Mouse (Mus musculus): ENCODE measurements around the gene Kremen2. TPM values are rescaled to one million over a fixed set of nuclear protein-coding genes. Genes with fewer than 3 reads are reported as not detected.

The Kremen2 gene
- total and polyA plus RNA-seq, 2 experiments: 0.06 TPM; not detected in 1

DNA sequence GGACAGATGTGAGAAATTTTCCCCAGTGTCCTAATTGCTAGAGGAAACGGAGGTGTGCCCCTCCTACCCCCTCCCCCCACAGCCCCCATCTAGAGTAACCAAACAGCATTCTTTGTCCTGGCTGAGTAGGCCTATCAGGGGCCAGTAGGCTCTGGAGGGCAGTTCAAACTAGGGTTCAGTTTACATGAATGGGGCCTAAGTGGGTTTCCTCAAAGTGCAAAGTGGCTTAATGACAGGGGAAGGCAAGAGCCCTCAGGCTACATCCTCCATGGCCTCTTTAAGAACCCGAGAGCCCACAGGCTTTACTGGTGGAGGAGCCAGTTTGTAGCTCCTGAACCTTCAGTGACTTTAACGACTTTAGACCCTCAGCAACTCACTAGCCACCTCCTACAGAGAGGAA, 49.8 kb downstream of the Kremen2 start:
- DNase-seq (ENCODE audit: extremely low read depth, low read depth, low spot score): no peak
- no peaks in the 10 kb centered on the region for H3K36me3 ChIP-seq (ENCODE audit: control insufficient read depth, insufficient read depth, low read length)
- TF ChIP-seq CTCF (IDR thresholded peaks at IDR 0.05; ENCODE audit: low read depth, low read length) (no peak), POLR2A (IDR thresholded peaks at IDR 0.05; ENCODE audit: extremely low read depth, insufficient read depth, low read length) (no peak)
- no peak overlapping the region for H3K27ac ChIP-seq (replicated peaks; ENCODE audit: insufficient read depth, low read depth, low read length)
- H3K4me3 ChIP-seq (ENCODE audit: insufficient read depth, low read depth, low read length): no peak overlapping the region
- H3K9ac ChIP-seq (ENCODE audit: low read depth, low read length): no peak overlapping the region
- H3K4me1 ChIP-seq (ENCODE audit: control insufficient read depth, insufficient read depth, low read length): no peaks in the 10 kb centered on the region
- H3K79me2 ChIP-seq (ENCODE audit: control insufficient read depth, insufficient read depth, low read length): no peaks in the 10 kb centered on the region
- 0 out of 2 replicates have a peak, but pooled peaks cover 2% of the 10 kb centered on the region for H3K27me3 ChIP-seq (ENCODE audit: control insufficient read depth, insufficient read depth, low read length)
- 66% methylated on average over 3 of the region's 3 CpGs for WGBS

GRCm38 (mm10) chr17:23694491-23694890, 51.1 kb downstream of the Kremen2 start:
- WGBS: 73% methylated on average over 1 of the region's 1 CpGs
- Histone ChIP-seq H3K4me1 (ENCODE audit: control insufficient read depth, insufficient read depth, low read length) (no peaks in the 10 kb centered on the region), H3K27me3 (ENCODE audit: control insufficient read depth, insufficient read depth, low read length) (0 out of 2 replicates have a peak, but pooled peaks cover 2% of the 10 kb centered on the region), H3K4me3 (ENCODE audit: insufficient read depth, low read depth, low read length) (no peak overlapping the region), H3K36me3 (ENCODE audit: control insufficient read depth, insufficient read depth, low read length) (no peaks in the 10 kb centered on the region), H3K79me2 (ENCODE audit: control insufficient read depth, insufficient read depth, low read length) (no peaks in the 10 kb centered on the region), H3K27ac (replicated peaks; ENCODE audit: insufficient read depth, low read depth, low read length) (no peak overlapping the region), H3K9ac (ENCODE audit: low read depth, low read length) (no peak overlapping the region)
- DNase-seq (ENCODE audit: extremely low read depth, low read depth, low spot score): no peak
- TF ChIP-seq POLR2A (IDR thresholded peaks at IDR 0.05; ENCODE audit: extremely low read depth, insufficient read depth, low read length): no peak
- no peak for TF ChIP-seq CTCF (IDR thresholded peaks at IDR 0.05; ENCODE audit: low read depth, low read length)

Other genes starting within 250 kb of the Kremen2 start
- 4.5 and 4.8 TPM in 2 replicates for gene Zfp213, start 181.6 kb downstream of the Kremen2 start, total RNA-seq (2014; rRNA removed)
- 7.6 and 10.7 TPM in 2 replicates for gene Zfp213, start 181.6 kb downstream of the Kremen2 start, polyA plus RNA-seq (2012; rRNA removed)
- 1.3 and 2.0 TPM in 2 replicates for gene Zfp13, start 146.3 kb downstream of the Kremen2 start, total RNA-seq (2014; rRNA removed)
- gene Zfp13, start 146.3 kb downstream of the Kremen2 start, polyA plus RNA-seq (2012; rRNA removed): 2.2 and 3.2 TPM in 2 replicates
- not detected in 2 replicates for gene Zscan10, start 145.0 kb downstream of the Kremen2 start, total RNA-seq (2014; rRNA removed)
- not detected in 2 replicates for gene Zscan10, start 145.0 kb downstream of the Kremen2 start, polyA plus RNA-seq (2012; rRNA removed)
- under 0.01 TPM in 1 of 2 replicates, not detected in the other for gene Mmp25, start 100.6 kb downstream of the Kremen2 start, total RNA-seq (2014; rRNA removed)
- gene Mmp25, start 100.6 kb downstream of the Kremen2 start, polyA plus RNA-seq (2012; rRNA removed): 0.06 and 0.10 TPM in 2 replicates
- 0.09 TPM in 1 of 2 replicates, not detected in the other for gene Bicdl2, start 85.3 kb downstream of the Kremen2 start, total RNA-seq (2014; rRNA removed)
- 0.05 TPM in 1 of 2 replicates, not detected in the other for gene Bicdl2, start 85.3 kb downstream of the Kremen2 start, polyA plus RNA-seq (2012; rRNA removed)
- gene Hcfc1r1, start 72.2 kb downstream of the Kremen2 start, total RNA-seq (2014; rRNA removed): 9.3 and 11.5 TPM in 2 replicates
- gene Hcfc1r1, start 72.2 kb downstream of the Kremen2 start, polyA plus RNA-seq (2012; rRNA removed): 142 and 189 TPM in 2 replicates
- gene Thoc6, start 72.0 kb downstream of the Kremen2 start, total RNA-seq (2014; rRNA removed): 6.0 and 6.8 TPM in 2 replicates
- 10.2 and 10.3 TPM in 2 replicates for gene Thoc6, start 72.0 kb downstream of the Kremen2 start, polyA plus RNA-seq (2012; rRNA removed)
- gene Tnfrsf12a, start 68.4 kb downstream of the Kremen2 start, total RNA-seq (2014; rRNA removed): 4.0 TPM in 2 replicates
- 6.0 and 7.1 TPM in 2 replicates for gene Tnfrsf12a, start 68.4 kb downstream of the Kremen2 start, polyA plus RNA-seq (2012; rRNA removed)
- not detected in 2 replicates for gene Cldn6, start 66.6 kb downstream of the Kremen2 start, total RNA-seq (2014; rRNA removed)
- 0.46 and 0.54 TPM in 2 replicates for gene Cldn6, start 66.6 kb downstream of the Kremen2 start, polyA plus RNA-seq (2012; rRNA removed)
- not detected in 2 replicates for gene Cldn9, start 61.8 kb downstream of the Kremen2 start, total RNA-seq (2014; rRNA removed)
- not detected in 2 replicates for gene Cldn9, start 61.8 kb downstream of the Kremen2 start, polyA plus RNA-seq (2012; rRNA removed)
- under 0.01 TPM in 1 of 2 replicates, not detected in the other for gene 1520401A03Rik, start 23.1 kb downstream of the Kremen2 start, total RNA-seq (2014; rRNA removed)
- not detected in 2 replicates for gene 1520401A03Rik, start 23.1 kb downstream of the Kremen2 start, polyA plus RNA-seq (2012; rRNA removed)
- gene Pkmyt1, start 19.5 kb downstream of the Kremen2 start, total RNA-seq (2014; rRNA removed): 0.18 and 1.0 TPM in 2 replicates
- gene Pkmyt1, start 19.5 kb downstream of the Kremen2 start, polyA plus RNA-seq (2012; rRNA removed): 1.6 and 2.6 TPM in 2 replicates
- 1.3 and 1.6 TPM in 2 replicates for gene Paqr4, start 5.0 kb downstream of the Kremen2 start, total RNA-seq (2014; rRNA removed)
- gene Paqr4, start 5.0 kb downstream of the Kremen2 start, polyA plus RNA-seq (2012; rRNA removed): 3.1 and 3.7 TPM in 2 replicates
- gene Flywch1, start 25.8 kb upstream of the Kremen2 start, total RNA-seq (2014; rRNA removed): 11.1 and 12.6 TPM in 2 replicates
- gene Flywch1, start 25.8 kb upstream of the Kremen2 start, polyA plus RNA-seq (2012; rRNA removed): 13.8 and 14.2 TPM in 2 replicates
- 1.5 and 1.8 TPM in 2 replicates for gene Flywch2, start 40.2 kb upstream of the Kremen2 start, total RNA-seq (2014; rRNA removed)
- 1.5 and 2.6 TPM in 2 replicates for gene Flywch2, start 40.2 kb upstream of the Kremen2 start, polyA plus RNA-seq (2012; rRNA removed)
- gene Srrm2, start 44.7 kb upstream of the Kremen2 start, total RNA-seq (2014; rRNA removed): 33.0 and 46.5 TPM in 2 replicates
- 177 and 316 TPM in 2 replicates for gene Srrm2, start 44.7 kb upstream of the Kremen2 start, polyA plus RNA-seq (2012; rRNA removed)
- 153 and 187 TPM in 2 replicates for gene Elob, start 83.3 kb upstream of the Kremen2 start, total RNA-seq (2014; rRNA removed)
- gene Elob, start 83.3 kb upstream of the Kremen2 start, polyA plus RNA-seq (2012; rRNA removed): 276 and 336 TPM in 2 replicates
- gene Prss33, start 90.2 kb upstream of the Kremen2 start, total RNA-seq (2014; rRNA removed): not detected in 2 replicates
- not detected in 2 replicates for gene Prss33, start 90.2 kb upstream of the Kremen2 start, polyA plus RNA-seq (2012; rRNA removed)
- gene Prss32, start 98.0 kb upstream of the Kremen2 start, total RNA-seq (2014; rRNA removed): not detected in 2 replicates
- 0.24 and 0.45 TPM in 2 replicates for gene Prss32, start 98.0 kb upstream of the Kremen2 start, polyA plus RNA-seq (2012; rRNA removed)
- 0.13 TPM in 1 of 2 replicates, not detected in the other for gene Prss41, start 98.3 kb upstream of the Kremen2 start, total RNA-seq (2014; rRNA removed)
- gene Prss41, start 98.3 kb upstream of the Kremen2 start, polyA plus RNA-seq (2012; rRNA removed): 0.05 and 0.16 TPM in 2 replicates
- not detected in 2 replicates for gene Prss21, start 122.2 kb upstream of the Kremen2 start, total RNA-seq (2014; rRNA removed)
- gene Prss21, start 122.2 kb upstream of the Kremen2 start, polyA plus RNA-seq (2012; rRNA removed): not detected in 2 replicates
- gene Dcpp1, start 135.0 kb upstream of the Kremen2 start, total RNA-seq (2014; rRNA removed): not detected in 2 replicates
- gene Dcpp1, start 135.0 kb upstream of the Kremen2 start, polyA plus RNA-seq (2012; rRNA removed): not detected in 2 replicates
- not detected in 2 replicates for gene Dcpp2, start 135.0 kb upstream of the Kremen2 start, total RNA-seq (2014; rRNA removed)
- gene Dcpp2, start 135.0 kb upstream of the Kremen2 start, polyA plus RNA-seq (2012; rRNA removed): not detected in 2 replicates
- not detected in 2 replicates for gene Dcpp3, start 171.6 kb upstream of the Kremen2 start, total RNA-seq (2014; rRNA removed)
- not detected in 2 replicates for gene Dcpp3, start 171.6 kb upstream of the Kremen2 start, polyA plus RNA-seq (2012; rRNA removed)
- gene Sbp, start 195.8 kb upstream of the Kremen2 start, total RNA-seq (2014; rRNA removed): not detected in 2 replicates
- gene Sbp, start 195.8 kb upstream of the Kremen2 start, polyA plus RNA-seq (2012; rRNA removed): not detected in 2 replicates
- not detected in 2 replicates for gene Sbpl, start 209.4 kb upstream of the Kremen2 start, total RNA-seq (2014; rRNA removed)
- not detected in 2 replicates for gene Sbpl, start 209.4 kb upstream of the Kremen2 start, polyA plus RNA-seq (2012; rRNA removed)
- 0.13 and 0.18 TPM in 2 replicates for gene Prss30, start 234.7 kb upstream of the Kremen2 start, total RNA-seq (2014; rRNA removed)
- 0.16 TPM in 2 replicates for gene Prss30, start 234.7 kb upstream of the Kremen2 start, polyA plus RNA-seq (2012; rRNA removed)

All from liver, adult 2 months (tissue).